Mouse (Mus musculus): ENCODE results near the gene Gm45194. TPM values are rescaled to one million over a fixed set of nuclear protein-coding genes. Genes with fewer than 3 reads are reported as not detected.

The Gm45194 gene
- total RNA-seq (2021), result not detected

DNA sequence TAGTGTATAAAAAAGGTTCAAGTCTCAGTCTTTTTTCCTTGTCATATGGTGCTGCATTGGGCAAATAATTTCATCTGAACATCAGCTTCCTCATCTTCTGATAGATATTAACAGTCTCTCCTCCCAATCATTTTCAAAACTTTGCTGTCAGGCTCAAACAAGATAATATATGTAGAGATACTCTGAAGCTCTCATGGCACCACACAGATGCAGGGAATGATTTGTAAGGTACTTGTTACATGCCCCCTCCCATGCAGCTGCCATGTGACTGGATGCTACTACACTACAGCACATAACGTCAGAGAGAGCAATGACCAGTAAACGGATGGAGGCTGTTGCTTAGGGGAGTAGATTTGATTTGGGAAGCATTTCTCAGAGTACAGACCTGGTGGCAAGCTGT, at the start of gene Gm45194:
Gm45194 (plus strand) TSS at position 301 of the 400 bp plus-strand sequence.
- intact Hi-C loops (cut with DNase I), result no loop called here
- no peak for DNase-seq (ENCODE audit: low spot score)

DNA sequence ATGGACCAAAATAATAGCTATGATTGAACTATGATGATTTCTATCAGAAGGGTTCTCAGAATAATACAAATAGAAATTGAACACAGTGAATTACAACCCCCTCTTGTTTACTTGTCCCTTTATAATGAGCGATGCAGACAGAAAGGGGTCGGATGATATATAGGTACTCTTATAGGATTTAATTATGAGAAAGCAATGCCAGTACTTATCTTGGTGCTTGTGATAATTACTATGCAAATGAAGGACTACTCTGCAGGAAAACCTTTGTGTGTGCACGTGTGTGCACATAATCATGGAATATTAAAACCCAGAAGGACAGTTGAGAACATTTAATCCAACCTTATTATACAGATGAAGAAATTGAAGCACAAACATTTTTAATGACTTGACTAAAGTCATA, 35.3 kb upstream of the Gm45194 start:
- intact Hi-C loops (cut with DNase I), result no loop called here
- DNase-seq (ENCODE audit: low spot score), result no peak

DNA sequence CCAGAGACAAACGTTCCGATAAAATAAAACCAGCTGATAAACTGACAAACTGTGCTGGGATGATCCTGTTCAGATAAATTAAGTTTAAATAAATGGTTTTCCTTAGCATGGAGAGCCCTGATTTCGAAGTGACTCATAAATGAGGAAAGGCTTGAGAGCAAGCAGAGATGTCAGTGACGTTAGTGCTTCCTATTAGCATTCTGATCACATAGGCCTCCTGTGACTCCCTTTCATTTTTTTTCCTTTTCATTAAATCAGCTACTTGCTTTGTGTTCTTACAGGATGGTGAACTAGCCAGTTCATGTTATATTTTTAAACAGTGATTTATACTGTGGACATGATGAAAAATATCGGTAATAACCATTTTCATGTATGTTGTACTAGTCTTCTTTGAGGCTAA, 9.9 kb upstream of the Gm45194 start:
- no peak for DNase-seq (ENCODE audit: low spot score)
- intact Hi-C loops (cut with DNase I), result no loop called here

- no peak for DNase-seq (ENCODE audit: low spot score)
- intact Hi-C loops (cut with DNase I), result no loop called here
Observed at GRCm38 (mm10) chrX:111894321-111895050, 3.3 kb downstream of the Gm45194 start.

GRCm38 (mm10) chrX:111895084-111895779, 4.0 kb downstream of the Gm45194 start:
- intact Hi-C loops (cut with DNase I), result no loop called here
- DNase-seq (ENCODE audit: low spot score), result no peak

DNA sequence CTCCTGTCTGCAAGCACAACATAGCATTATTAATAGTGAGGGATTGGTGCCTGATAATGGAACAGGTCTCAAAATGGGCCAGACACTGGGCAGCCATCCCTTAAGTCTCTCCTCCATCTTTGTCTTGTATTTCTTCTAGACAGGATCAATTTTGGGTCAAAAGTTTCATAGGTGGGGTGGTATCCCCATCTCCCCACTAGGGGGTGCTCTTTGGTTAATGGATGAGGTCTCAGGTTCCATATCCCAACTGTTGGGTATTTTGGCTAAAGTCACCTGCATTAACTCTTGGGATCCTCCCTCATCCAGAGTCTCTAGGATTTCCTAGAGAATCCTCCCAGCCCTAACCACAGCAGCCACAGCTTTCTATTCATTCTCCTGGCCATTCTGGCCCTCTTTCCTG, 26.2 kb downstream of the Gm45194 start:
- intact Hi-C loops (cut with DNase I), result no loop called here
- DNase-seq (ENCODE audit: low spot score), result no peak

DNA sequence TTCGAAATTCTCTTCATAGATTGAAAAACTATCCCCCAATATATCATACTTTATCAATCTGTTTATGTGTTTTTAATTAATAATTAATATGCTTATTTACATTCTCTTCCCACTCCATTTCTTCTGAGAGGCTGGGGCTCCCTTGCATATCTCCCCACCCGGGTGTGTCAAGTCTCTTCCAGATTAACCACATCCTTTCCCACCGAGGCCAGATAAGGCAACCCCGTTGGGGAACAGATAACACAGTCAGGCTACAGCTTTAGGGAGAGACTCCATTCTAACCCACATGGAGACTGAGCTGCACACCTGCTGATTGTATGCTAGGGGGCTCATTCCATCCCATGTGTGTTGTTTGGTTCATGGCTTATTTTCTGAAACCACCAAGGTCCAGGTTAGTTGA, 69.7 kb downstream of the Gm45194 start:
- intact Hi-C loops (cut with DNase I), result no loop called here
- no peak for DNase-seq (ENCODE audit: low spot score)

DNA sequence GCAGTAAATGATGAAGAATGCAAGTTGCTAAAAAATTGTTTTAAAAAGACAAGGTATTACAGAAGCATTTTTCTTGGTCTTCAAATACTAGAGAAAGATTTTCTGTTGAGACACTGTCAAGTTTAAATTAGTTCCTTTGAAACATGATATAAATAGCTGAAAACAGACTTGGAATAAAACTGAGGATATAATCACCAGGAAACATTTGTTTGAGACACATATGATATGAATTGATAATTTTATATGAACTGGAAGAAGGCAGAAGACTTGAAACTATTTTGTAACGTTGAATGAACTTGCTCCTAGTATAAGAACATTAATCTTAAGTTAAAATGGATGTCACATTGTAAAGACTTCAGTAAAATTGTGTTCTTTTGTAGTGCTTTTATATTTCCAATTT, 108.5 kb downstream of the Gm45194 start:
- no peak for DNase-seq (ENCODE audit: low spot score)
- intact Hi-C loops (cut with DNase I), result no loop called here

GRCm38 (mm10) chrX:112010707-112011106, 119.5 kb downstream of the Gm45194 start, which contains the start of gene Tex16:
Gene Tex16 (plus strand): TSS chrX:112011007.
- DNase-seq (ENCODE audit: low spot score), result no peak
- intact Hi-C loops (cut with DNase I), result no loop called here

GRCm38 (mm10) chrX:112238749-112239148, 347.6 kb downstream of the Gm45194 start, which contains the start of gene 4933403O08Rik:
Gene 4933403O08Rik (plus strand): TSS chrX:112239049.
- intact Hi-C loops (cut with DNase I), result no loop called here
- no peak for DNase-seq (ENCODE audit: low spot score)

DNA sequence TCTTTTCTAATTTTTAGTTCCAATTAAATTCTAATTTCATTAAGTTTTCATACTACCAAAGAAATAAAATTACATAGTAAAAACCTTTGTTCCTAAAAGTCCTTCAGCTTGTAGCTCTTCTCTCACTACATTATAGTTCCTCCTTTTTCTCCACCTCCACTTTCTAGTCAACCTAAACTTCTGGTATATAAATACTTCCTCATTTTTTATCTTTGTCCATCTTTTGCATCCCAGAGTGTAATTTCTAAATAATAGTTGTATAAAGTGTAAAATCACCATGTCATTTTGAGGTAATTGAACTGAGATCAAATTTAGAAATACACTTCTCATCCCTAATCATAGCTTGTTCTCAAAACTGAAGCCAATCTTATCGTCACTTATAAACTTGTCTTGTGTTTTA, 351.7 kb downstream of the Gm45194 start:
- intact Hi-C loops (cut with DNase I), result no loop called here
- DNase-seq (ENCODE audit: low spot score), result no peak

- intact Hi-C loops (cut with DNase I), result no loop called here
Observed at GRCm38 (mm10) chrX:112255513-112255912, 364.3 kb downstream of the Gm45194 start.

DNA sequence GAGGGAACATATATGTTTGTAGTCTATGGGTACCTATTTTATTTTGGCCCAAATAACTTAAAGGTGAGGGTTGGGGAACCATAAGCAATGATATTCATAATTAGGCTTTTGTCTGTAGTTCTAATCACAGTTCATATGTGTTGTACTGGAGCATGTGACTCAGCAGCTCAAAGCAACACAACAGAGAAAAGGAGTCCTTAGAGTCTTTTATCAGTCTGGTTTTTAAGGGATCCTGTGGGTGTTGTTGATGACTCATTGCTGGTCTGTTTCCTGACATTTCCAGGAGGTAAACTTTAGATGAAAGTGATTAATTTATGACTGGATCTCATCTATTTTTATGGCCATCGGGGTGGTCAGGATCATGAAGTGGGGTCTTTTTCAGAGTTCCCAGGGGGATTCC, 382.4 kb downstream of the Gm45194 start:
- DNase-seq (ENCODE audit: low spot score), result no peak
- intact Hi-C loops (cut with DNase I), result no loop called here

More at GRCm38 (mm10) chrX:112255513-112255912, 364.3 kb downstream of the Gm45194 start:
- no peak for DNase-seq (ENCODE audit: low spot score)

Other genes with a start within 250 kb of the Gm45194 start
- gene Hdx, start 194.3 kb upstream of the Gm45194 start, total RNA-seq (2021), result under 1 TPM; 0.10 to 0.14 TPM
- not detected for gene Tex16, start 119.6 kb downstream of the Gm45194 start, total RNA-seq (2021)